Mouse (Mus musculus) adrenal gland, adult (tissue): Measurements from ENCODE around the gene Agt.

Experiments used
- DNase-seq, 2 experiments: peaks; one replicate each; pipeline ENCODE4 v3.0.0; 2022 to 2023; ENCODE audit warnings: low spot score in 1 of 2; ENCODE audit not compliant: inconsistent age in 2 of 2

The Agt gene

DNA sequence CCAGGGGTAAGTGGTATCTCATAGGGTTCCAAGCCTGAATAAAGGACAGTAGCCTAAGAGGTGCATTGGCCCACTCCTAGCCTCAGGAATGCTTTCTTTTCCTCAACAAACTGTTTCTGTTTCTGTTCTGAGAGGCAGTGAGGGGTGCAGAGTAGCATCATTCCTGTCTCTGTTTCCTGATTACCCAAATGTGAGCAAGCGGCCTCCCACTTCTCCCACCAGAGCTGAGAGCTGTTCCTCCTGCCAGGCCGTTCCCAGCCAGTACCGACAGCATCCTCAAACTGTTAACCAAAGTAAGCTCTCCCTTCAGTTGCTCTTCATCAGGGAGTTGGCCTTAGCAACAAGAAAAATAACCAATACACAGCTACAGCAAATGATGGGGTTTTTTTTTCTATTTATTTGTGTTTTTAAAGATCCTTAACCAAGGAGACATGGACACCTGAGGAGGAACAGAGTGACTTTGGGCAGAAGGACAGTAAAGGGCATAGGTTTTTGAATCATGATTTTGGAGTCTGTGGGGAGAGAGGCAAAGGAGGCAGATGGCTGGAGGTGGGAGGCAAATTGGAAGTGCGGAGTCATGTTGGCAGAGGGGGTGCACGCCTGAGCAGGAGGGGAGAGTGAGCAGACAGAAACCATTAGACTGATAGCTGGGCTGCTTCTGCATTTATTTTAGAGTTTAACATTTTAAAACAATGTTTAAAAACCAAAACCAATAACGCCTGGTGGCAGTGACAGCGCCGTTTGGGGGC, 61.8 kb downstream of the Agt start:
- DNase-seq: no peak
